Mouse (Mus musculus) embryonic facial prominence, embryonic 12.5 days (tissue): ENCODE measurements around the gene Rnf224. TPM values are rescaled to one million over a fixed set of nuclear protein-coding genes. Genes with fewer than 3 reads are reported as not detected.

Source experiments
- ATAC-seq: fragments of 200-750 bp; cut with Nextera tagmentation; 2 replicates; pipeline ENCODE4 v1.8.0; 2017; ENCODE audit not compliant: insufficient number of reproducible peaks, insufficient read depth, low FRiP score, low TSS enrichment
- H3K27ac ChIP-seq: fragments of 300-500 bp; sonication (generic); 2 replicates; pipeline ENCODE4 v1.5.1; 2016; ENCODE audit warnings: mild to moderate bottlenecking
- H3K27me3 ChIP-seq: fragments of 300-500 bp; sonication (generic); 2 replicates; pipeline ENCODE4 v1.6.1; 2016; ENCODE audit warnings: mild to moderate bottlenecking, moderate library complexity
- H3K36me3 ChIP-seq: fragments of 300-500 bp; sonication (generic); 2 replicates; pipeline ENCODE4 v1.6.1; 2016; ENCODE audit warnings: mild to moderate bottlenecking
- H3K4me1 ChIP-seq: fragments of 300-500 bp; sonication (generic); 2 replicates; pipeline ENCODE4 v1.6.1; 2016
- H3K4me2 ChIP-seq: fragments of 300-500 bp; sonication (generic); replicated peaks from 2 replicates; pipeline ENCODE4 v1.6.1; 2016; ENCODE audit warnings: mild to moderate bottlenecking, moderate library complexity
- H3K4me3 ChIP-seq: fragments of 300-500 bp; sonication (generic); 2 replicates; pipeline ENCODE4 v1.5.1; 2016; ENCODE audit warnings: mild to moderate bottlenecking
- H3K9ac ChIP-seq: fragments of 300-500 bp; sonication (generic); 2 replicates; pipeline ENCODE4 v1.6.1; 2016; ENCODE audit warnings: mild to moderate bottlenecking, moderate library complexity
- H3K9me3 ChIP-seq: fragments of 300-500 bp; sonication (generic); 2 replicates; pipeline ENCODE4 v1.6.1; 2016; ENCODE audit warnings: mild to moderate bottlenecking, moderate library complexity
- WGBS: fragments of 180-500 bp; shearing (Covaris S2); methylation state at CpG from one replicate; pipeline ENCODE4 v1.1.7; 2016; 5-methylcytosine and 5-hydroxymethylcytosine counted together
- polyA plus RNA-seq: library from polyadenylated mRNA; unstranded; fragments of >200 nt; fragmentation: Nextera tagmentation; extraction: Ambion mirVana; gene quantifications from 2 replicates; pipeline ENCODE4 v1.2.1, GENCODE M21; 2016

Gene Rnf224
- polyA plus RNA-seq, 1 experiment from 2014 or later = not detected

GRCm38 (mm10) chr2:25210686-25211085, 25.9 kb downstream of the Rnf224 start:
- peak; percentile 17; the same call in 1 of the 2 replicates for ATAC-seq
- Histone ChIP-seq H3K9ac (peak overlapping the region; percentile 85), H3K27me3 (no peaks in the 10 kb centered on the region), H3K4me3 (peak overlapping the region; percentile 86), H3K9me3 (no peaks in the 10 kb centered on the region), H3K27ac (peak overlapping the region; percentile 87), H3K4me2 (peak overlapping the region; percentile 92), H3K36me3 (peaks cover 23% of the 10 kb centered on the region), H3K4me1 (peaks cover 11% of the 10 kb centered on the region)
- WGBS = under 1% methylated on average over 24 of the region's 24 CpGs

- 74% methylated on average over 1 of the region's 1 CpGs for WGBS
- Histone ChIP-seq H3K4me2 (no peak overlapping the region), H3K4me3 (no peak overlapping the region), H3K36me3 (peaks cover 52% of the 10 kb centered on the region), H3K9ac (no peak overlapping the region), H3K27ac (no peak overlapping the region), H3K9me3 (no peaks in the 10 kb centered on the region), H3K4me1 (peaks cover 11% of the 10 kb centered on the region), H3K27me3 (no peaks in the 10 kb centered on the region)
- ATAC-seq = no peak
Observed at GRCm38 (mm10) chr2:25207593-25207992, 29.0 kb downstream of the Rnf224 start.

GRCm38 (mm10) chr2:25203631-25204214, 32.9 kb downstream of the Rnf224 start:
- ATAC-seq = no peak
- Histone ChIP-seq H3K27me3 (no peaks in the 10 kb centered on the region), H3K4me2 (no peak overlapping the region), H3K4me1 (no peaks in the 10 kb centered on the region), H3K9ac (no peak overlapping the region), H3K27ac (no peak overlapping the region), H3K36me3 (peaks cover 88% of the 10 kb centered on the region), H3K9me3 (no peaks in the 10 kb centered on the region), H3K4me3 (no peak overlapping the region)
- WGBS = 65% methylated on average over 4 of the region's 4 CpGs

GRCm38 (mm10) chr2:25200631-25201030, 36.0 kb downstream of the Rnf224 start:
- no peak overlapping the region for H3K27ac ChIP-seq
- peaks cover 65% of the 10 kb centered on the region for H3K36me3 ChIP-seq
- peaks cover 10% of the 10 kb centered on the region; the same call in 1 of the 2 replicates for H3K4me1 ChIP-seq
- ATAC-seq = no peak
- H3K9ac ChIP-seq = no peak overlapping the region
- H3K4me2 ChIP-seq = no peak overlapping the region
- WGBS = 87% methylated on average over 2 of the region's 2 CpGs
- H3K9me3 ChIP-seq = no peaks in the 10 kb centered on the region
- H3K27me3 ChIP-seq = peaks cover 19% of the 10 kb centered on the region
- H3K4me3 ChIP-seq = no peak overlapping the region

- H3K9ac ChIP-seq = no peak overlapping the region
- H3K36me3 ChIP-seq = peaks cover 40% of the 10 kb centered on the region
Observed at GRCm38 (mm10) chr2:25197946-25198345, 38.6 kb downstream of the Rnf224 start.

GRCm38 (mm10) chr2:25197191-25197590, 39.4 kb downstream of the Rnf224 start:
- H3K4me2 ChIP-seq = no peak overlapping the region; the same call in 1 of the 2 replicates
- no peak overlapping the region for H3K9ac ChIP-seq
- no peaks in the 10 kb centered on the region for H3K9me3 ChIP-seq
- no peak for ATAC-seq
- H3K4me3 ChIP-seq = no peak overlapping the region
- 26% methylated on average over 2 of the region's 2 CpGs for WGBS
- H3K4me1 ChIP-seq = peaks cover 16% of the 10 kb centered on the region
- H3K27me3 ChIP-seq = peaks cover 39% of the 10 kb centered on the region
- peaks cover 32% of the 10 kb centered on the region for H3K36me3 ChIP-seq
- H3K27ac ChIP-seq = no peak overlapping the region

More at GRCm38 (mm10) chr2:25197946-25198345, 38.6 kb downstream of the Rnf224 start:
- Histone ChIP-seq H3K4me1 (peaks cover 16% of the 10 kb centered on the region), H3K4me3 (no peak overlapping the region), H3K27ac (no peak overlapping the region), H3K4me2 (no peak overlapping the region), H3K9me3 (no peaks in the 10 kb centered on the region), H3K27me3 (peaks cover 39% of the 10 kb centered on the region)
- ATAC-seq = no peak

- no peak for ATAC-seq
- 9% methylated on average over 8 of the region's 8 CpGs for WGBS
- no peaks in the 10 kb centered on the region for H3K9me3 ChIP-seq
Observed at GRCm38 (mm10) chr2:25196172-25196954, 40.2 kb downstream of the Rnf224 start, which contains the start of gene Tor4a. Gene Tor4a, minus strand, starts transcription at chr2:25196886.

GRCm38 (mm10) chr2:25195211-25196156, 41.1 kb downstream of the Rnf224 start:
- Histone ChIP-seq H3K4me1 (peaks cover 16% of the 10 kb centered on the region), H3K9me3 (no peaks in the 10 kb centered on the region), H3K27ac (no peak overlapping the region), H3K27me3 (peaks cover 39% of the 10 kb centered on the region), H3K9ac (no peak overlapping the region), H3K4me3 (peak overlapping the region; percentile 25), H3K36me3 (peaks cover 16% of the 10 kb centered on the region), H3K4me2 (peak overlapping the region; percentile 43)
- WGBS = 19% methylated on average over 55 of the region's 55 CpGs
- ATAC-seq = no peak

More at GRCm38 (mm10) chr2:25196172-25196954, 40.2 kb downstream of the Rnf224 start, which contains the start of gene Tor4a:
- Histone ChIP-seq H3K4me3 (peak within 1 kb of the TSS; percentile 25), H3K9ac (no peak within 1 kb of the TSS), H3K4me1 (peaks cover 16% of the 10 kb centered on the region), H3K27me3 (peaks cover 39% of the 10 kb centered on the region), H3K27ac (no peak within 1 kb of the TSS), H3K36me3 (peaks cover 24% of the 10 kb centered on the region), H3K4me2 (peak within 1 kb of the TSS; percentile 43)

GRCm38 (mm10) chr2:25194486-25195171, 42.0 kb downstream of the Rnf224 start:
- H3K27me3 ChIP-seq = peaks cover 39% of the 10 kb centered on the region
- WGBS = 79% methylated on average over 17 of the region's 17 CpGs
- H3K27ac ChIP-seq = no peak overlapping the region
- peak overlapping the region; percentile 43; the same call in 1 of the 2 replicates for H3K4me2 ChIP-seq
- H3K9me3 ChIP-seq = no peaks in the 10 kb centered on the region
- H3K36me3 ChIP-seq = peaks cover 7% of the 10 kb centered on the region
- H3K4me3 ChIP-seq = no peak overlapping the region
- no peak overlapping the region for H3K9ac ChIP-seq
- ATAC-seq = no peak
- peaks cover 16% of the 10 kb centered on the region for H3K4me1 ChIP-seq

- no peak for ATAC-seq
- H3K27ac ChIP-seq = no peak overlapping the region
- WGBS = 74% methylated on average over 5 of the region's 5 CpGs
- H3K4me2 ChIP-seq = no peak overlapping the region
- no peak overlapping the region for H3K4me3 ChIP-seq
- peaks cover 16% of the 10 kb centered on the region for H3K4me1 ChIP-seq
- 0 out of 2 replicates have a peak overlapping the region, but pooled peaks have one; percentile 33 for H3K9ac ChIP-seq
- peaks cover 2% of the 10 kb centered on the region; the same call in 1 of the 2 replicates for H3K36me3 ChIP-seq
- H3K27me3 ChIP-seq = peaks cover 39% of the 10 kb centered on the region
- no peaks in the 10 kb centered on the region for H3K9me3 ChIP-seq
Observed at GRCm38 (mm10) chr2:25194006-25194405, 42.6 kb downstream of the Rnf224 start.
